Mouse (Mus musculus) right cerebral cortex, postnatal 4 days (tissue): Measurements from ENCODE around the gene Tmigd3.

Source experiments
- DNase-seq: peaks from one replicate; pipeline ENCODE4 v3.0.0-alpha.2; 2022

The Tmigd3 gene

DNA sequence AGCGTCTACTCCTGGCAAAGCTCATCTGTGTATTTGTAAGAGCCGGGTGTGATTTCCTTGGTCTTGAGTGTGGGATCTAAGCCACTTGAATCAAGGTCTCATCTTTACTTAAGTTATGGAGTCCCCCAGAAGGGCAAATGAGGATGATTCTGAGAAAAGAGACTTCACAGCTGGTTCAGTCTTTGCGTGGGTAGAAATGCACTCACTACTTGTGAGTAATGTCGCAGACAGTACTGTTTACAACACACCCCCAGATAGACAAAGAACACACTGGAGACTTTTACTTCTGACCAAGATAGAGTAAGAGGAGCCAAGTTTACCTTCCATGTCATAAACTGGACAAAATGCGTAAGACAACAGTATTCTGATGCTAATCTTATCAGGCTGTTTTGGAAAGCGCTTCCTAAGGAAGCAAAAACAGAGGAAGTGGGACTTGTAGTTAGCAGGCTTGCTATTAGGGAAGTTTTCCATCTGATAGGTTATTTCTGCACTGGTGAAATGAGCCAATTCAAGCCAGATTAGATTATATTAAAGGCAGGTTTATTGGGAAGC lies 6.6 kb downstream of the Tmigd3 start:
- DNase-seq = no peak

GRCm38 (mm10) chr3:105877919-105878318 lies 7.2 kb downstream of the Tmigd3 start:
- no peak for DNase-seq

GRCm38 (mm10) chr3:105878751-105879150 lies 8.0 kb downstream of the Tmigd3 start:
- DNase-seq = no peak

DNA sequence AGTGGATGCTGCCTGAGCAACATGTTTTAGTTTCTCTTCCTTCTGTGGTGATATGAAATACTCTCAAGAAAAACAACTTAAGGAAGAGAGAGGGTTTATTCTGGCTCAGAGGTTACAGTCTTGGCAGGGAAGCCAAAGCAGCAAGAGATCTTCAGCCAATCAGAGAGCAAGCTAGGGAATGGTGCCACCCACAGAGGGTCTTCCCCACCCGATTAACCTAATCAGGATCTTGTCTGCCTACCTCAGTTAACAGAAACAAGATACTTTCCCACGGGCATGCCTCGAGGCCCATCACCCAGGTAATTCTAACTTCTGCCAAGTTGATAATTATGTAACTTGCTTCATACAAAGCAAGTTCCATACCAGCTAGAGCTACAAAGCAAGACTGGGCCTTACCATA lies 9.7 kb downstream of the Tmigd3 start:
- DNase-seq = no peak

DNA sequence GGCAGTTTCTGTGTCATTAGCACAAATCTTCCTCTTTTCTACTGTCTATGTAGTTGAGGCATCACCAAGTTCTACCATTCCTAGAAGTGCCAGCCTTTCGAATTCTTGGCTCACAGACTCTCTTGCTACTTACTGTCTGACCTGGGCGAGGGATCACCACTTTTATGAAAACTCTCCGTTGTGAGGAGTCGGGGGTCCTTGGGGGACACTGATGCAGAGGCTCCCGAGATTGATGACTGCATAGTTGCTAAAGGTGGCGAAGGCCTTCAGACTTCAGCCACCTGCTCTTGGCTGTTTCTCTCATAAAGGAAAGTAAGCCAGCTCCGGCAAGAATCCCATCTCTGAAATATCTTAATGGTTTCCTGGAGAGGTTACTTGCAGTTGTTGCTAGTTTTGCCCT lies 11.4 kb downstream of the Tmigd3 start:
- DNase-seq = no peak

DNA sequence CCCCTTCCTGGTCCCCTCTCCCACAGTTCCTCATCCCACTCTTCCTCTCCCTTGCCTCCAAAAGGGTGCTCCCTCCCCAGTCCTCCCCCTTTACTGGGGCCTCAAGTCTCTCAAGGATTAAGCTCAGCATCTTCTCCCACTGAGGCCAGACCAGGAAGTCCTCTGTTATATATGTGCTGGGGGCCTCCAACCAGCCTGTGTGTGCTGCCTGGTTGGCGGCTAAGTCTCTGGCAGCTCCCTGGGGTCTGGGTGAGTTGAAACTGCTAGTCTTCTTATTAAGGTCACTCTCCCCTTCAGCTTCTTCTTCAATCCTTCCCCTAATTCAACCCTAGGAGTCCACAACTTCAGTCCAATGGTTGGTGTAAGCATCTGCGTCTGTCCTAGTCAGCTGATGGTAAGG lies 12.4 kb downstream of the Tmigd3 start:
- no peak for DNase-seq

DNA sequence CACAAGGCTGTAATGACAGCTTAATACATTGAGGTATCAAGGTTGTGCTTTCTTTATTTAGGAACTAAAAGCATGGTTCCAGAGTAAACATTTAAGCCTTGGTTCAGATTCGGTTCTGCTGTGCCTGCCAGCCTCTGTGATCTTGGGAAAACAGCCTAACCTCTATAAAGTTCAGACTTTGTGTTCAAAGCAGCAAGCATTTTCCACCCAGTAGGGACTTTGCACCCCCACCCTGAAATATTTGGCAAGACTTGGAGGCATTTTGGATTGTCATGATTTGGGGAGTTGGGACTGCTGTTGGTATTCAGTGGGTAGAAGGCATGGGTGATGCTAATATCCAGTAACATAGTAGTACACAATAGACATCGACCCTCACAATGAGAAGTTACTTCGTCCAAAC lies 18.3 kb downstream of the Tmigd3 start:
- DNase-seq = no peak

- no peak for DNase-seq
Measured at GRCm38 (mm10) chr3:105890220-105890619, 19.5 kb downstream of the Tmigd3 start.

DNA sequence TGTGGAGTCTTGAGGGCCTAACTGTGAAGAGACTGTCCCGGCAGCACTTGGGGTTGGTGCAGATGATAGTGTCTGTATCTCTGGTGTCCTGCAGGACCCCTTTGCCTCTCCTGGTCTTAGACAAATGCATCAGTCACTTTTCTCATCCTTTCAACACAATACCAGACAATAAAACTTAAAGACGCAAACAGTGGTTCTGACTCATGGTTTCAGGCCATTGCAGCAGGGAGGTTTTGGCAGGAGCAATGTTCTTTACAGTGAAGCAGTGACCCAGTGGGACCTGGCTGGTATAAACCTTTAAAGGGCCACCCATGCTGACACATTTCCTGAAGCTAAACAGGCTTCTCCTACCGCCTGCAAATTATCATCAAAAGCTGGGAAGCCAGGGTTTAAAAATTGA lies 20.4 kb downstream of the Tmigd3 start:
- DNase-seq = no peak

DNA sequence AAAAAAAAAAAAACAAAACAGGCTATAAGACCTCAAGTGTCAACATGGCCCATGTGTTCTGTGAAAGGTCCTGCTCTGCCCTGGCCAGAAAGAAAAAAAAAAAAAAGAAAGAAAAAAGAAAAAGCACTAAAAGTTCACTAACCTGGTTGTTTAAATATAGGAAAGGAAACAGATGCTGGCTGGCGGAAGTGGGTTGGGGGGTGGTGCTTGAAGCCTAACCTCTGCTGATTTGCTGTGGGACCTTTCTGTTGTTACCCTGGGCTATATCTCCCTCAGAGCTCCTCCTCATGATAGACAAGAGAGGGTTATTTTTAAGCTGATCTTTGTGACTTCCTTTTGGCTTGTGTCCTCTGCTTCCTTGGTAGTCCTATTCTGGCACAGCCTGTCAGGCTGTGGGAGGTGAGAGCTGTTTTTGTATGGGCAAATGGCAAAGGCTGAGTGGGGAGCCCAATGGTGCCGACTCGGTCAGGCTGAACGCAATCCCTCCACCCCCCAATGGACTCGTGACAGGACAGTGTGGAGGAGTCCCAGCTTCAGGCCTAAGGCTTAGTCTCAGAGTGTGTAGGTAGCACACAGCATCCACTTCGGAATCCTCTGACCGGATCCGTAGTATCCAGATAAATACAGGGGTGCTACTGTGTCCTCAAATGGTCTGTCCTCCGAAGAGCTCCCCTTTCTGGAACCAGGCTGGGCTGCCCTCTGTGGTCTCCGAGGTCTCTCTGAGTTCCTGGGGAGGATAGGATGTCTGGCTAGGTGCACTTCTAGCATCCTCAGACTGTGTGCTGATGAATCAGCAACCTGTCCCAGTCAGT lies 21.3 kb downstream of the Tmigd3 start:
- DNase-seq = no peak

DNA sequence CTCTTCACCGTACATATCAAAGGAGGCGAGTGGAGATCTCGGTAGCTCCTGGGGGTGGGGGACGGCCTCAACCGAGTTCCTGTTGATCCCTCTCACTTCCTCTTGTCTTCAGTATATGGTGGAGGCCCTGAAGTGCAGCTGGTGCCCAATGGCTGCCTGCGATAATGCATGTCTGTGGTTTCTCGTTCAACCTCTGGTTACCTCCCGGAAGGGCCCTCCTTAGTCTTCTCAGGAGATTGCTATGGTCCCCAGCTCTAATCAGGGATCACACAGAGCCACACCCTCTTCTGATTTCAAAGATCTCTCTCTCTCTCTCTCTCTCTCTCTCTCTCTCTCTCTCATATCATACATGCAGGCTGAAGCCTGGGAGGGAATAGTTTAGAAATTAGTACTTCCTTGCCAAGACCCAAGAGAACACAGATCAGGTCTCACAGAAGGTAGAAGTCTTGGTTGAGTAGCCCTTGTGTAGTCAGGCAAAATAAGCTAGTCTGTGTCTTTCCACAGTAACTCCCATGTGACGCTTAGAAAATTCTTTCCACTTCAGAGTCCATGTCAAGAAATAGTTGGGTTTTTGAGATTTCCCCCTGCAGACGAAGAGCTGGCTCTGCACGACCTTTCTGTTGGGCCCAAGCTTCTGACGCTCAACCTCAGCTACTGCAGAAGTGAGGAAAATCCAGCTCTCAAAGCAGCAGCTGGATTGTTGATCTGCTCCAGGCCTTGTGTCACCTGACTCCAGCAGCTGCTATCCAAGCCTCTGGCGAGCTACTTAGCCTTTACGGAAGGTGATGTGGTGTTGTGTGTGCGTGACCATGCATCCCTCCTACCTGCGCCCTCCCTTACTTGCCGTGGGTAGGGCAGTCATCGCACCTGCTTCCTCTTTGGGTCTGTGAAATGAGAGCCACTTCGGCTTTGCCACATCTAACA lies 22.1 kb downstream of the Tmigd3 start:
- DNase-seq = no peak

- no peak for DNase-seq
Measured at GRCm38 (mm10) chr3:105893941-105894391, 23.3 kb downstream of the Tmigd3 start.

DNA sequence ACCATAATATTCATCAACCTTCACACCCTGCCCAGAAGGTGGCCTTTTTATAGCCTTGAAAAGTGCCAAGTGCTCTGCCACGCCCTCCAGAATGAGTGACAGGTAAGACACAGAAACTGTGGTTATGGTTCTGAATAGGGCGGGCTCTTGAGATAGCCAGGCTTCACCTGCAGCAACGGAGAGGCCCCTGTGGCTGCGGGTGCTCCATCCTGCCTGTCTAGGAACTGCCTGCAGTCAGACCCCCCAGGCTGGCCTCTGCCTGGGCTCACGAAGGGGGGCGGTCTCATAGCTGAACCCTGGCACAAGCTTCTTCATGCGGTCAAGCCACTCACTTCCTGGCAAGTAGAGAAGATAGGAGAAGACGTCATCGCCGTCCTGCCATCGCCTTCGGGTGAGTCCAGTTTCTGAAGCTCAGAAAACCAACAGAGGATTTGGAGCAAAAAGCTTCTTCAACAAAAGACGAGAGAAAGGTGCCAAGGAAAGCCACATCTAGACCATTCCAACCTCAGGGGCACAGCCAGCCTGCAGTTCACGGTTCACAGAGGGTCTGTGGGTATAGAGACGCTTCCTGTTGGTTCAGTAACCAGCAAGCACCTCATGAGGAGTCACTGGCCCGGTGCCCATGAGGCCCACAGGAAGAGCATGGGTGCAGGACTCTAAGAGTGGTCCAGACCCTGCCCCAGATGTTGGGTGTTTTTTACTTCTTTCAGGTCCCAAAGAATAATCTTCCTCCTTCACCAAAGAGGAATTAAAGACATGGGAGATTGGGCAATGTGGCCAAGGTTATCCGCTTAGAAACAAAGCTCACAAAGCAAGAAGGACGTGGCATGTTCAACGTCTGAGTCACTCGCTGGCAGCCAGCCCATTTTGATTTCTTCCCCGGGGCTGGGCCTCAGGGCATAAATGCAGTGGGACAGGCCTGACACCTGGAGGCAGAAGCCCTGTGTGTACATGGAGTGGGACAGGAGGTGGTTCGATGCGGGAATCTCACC lies 24.2 kb downstream of the Tmigd3 start:
- DNase-seq = peak; percentile 58

DNA sequence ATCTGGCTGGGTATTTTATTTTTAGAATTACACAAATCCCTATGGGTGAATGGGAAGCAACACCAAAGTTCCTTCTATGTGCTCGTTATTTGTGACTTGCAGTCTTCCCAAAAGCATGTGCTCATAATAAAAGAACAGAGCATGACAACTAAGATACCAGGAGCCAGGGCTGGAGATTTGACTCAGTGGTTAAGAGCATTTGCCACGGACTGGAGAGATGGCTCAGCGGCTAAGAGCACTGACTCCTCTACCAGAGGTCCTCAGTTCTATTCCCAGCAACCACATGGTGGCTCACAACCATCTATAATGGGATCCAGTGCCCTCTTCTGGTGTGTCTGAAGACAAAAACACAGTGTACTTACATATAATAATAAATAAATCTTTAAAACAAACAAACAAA lies 26.1 kb downstream of the Tmigd3 start:
- no peak for DNase-seq

- DNase-seq = no peak
Measured at GRCm38 (mm10) chr3:105898325-105898724, 27.6 kb downstream of the Tmigd3 start.

DNA sequence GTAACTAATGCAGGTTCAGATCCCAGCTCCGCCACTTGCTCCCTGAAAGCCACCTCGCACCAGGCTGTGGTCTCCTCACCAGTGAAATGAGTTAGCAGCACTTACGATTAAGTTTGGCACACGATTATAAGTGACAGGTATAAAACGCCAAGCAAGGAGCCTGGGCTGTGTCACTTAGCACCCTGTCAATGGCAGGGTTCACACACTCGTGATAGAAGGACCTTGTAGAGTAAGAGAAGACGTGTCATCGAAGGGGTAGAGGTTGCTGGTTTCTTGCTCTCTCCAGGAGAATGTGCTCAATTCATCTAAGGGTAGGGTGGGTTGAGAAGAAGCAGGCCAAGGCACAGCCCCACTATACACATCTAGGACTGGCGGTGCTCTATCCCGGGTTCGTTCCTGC lies 28.2 kb downstream of the Tmigd3 start:
- DNase-seq = no peak

DNA sequence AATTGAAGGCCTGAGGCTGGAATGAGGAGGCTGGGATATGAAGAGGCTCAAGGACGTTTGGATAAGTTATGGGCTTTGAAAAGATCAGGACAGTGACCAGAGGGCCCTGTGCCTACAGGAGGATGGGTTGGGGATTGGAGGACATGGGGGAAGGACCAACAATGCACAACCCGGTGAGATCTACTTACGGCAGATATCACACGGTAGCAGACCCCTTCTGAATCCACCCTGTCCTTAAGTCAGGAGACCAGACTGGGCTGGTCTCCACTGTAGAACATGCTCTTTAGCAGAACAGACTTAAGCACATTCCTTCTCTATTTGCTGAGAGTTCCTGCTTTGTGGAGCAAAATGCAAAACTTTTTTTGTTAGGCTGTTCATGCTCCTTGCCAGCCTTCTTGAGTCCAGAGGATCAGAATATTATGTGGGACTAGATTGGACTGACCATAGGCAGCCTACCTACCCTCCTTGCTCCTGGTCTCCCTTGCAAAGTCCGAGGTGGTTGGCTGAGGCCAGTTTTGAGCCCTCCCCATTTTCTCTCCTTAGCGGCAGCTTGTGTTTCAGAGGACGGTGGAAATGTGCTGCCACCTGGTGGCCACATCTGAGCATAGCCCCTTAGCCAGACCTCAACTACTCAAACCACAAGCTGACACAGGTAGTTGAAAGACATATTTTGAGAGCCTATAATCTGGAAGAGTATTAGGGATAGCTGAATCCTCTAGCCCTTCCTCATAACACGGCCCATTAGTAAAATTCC lies 28.9 kb downstream of the Tmigd3 start:
- peak; percentile 83 for DNase-seq

- DNase-seq = no peak
Measured at GRCm38 (mm10) chr3:105900266-105900665, 29.6 kb downstream of the Tmigd3 start.

GRCm38 (mm10) chr3:105900716-105901115 lies 30.0 kb downstream of the Tmigd3 start:
- no peak for DNase-seq

DNA sequence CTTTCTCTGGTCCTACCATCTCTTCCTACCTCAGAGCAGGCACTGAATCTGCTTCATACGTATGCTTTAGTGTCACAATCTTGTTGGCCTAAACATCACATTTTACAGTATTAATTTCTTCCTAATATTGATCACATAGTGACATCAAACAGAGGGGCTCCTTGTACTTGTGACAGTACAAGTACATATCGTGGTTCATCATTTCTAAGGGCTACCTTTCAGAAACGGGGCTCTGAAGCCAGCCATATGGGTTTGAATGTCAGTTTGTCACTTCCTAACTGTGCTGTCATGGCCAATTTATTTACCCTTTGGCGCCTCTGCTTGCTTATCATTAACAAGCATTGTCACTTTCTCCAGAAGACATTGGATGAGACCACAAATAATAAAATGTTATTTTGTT lies 30.8 kb downstream of the Tmigd3 start:
- no peak for DNase-seq

DNA sequence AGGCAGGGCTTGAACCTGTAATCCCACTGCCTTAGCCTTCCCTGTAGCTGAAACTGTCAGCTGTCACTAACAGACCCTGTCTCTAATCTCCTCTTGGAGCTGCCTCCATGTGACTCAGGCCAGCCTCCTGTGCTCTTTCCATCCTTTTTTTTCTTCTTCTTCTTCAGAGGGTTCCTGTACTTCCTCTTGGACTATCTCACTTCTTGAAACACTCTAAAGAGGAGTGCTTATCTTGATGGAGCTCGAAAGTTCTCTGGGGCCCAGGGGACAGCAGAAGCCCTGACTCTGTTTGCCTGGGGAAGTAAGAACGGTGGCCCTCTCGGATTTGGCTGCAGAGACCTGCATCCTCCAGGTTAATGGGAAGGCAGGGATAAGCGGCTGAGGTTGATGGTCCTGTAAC lies 33.5 kb downstream of the Tmigd3 start:
- DNase-seq = no peak

DNA sequence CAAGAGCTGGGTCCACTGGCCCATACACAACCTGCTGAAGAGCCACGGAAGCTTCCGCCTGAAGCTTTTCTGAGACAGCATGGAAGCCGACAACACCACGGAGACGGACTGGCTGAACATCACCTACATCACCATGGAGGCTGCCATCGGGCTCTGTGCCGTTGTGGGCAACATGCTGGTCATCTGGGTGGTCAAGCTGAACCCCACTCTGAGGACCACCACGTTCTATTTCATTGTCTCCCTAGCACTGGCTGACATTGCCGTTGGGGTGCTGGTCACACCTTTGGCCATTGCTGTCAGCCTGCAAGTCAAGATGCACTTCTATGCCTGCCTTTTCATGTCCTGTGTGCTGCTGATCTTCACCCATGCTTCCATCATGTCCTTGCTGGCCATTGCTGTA lies 34.0 kb downstream of the Tmigd3 start:
- no peak for DNase-seq
